8 mouse cellular contexts compared by ENCODE assay signal in the genomic region with DNA sequence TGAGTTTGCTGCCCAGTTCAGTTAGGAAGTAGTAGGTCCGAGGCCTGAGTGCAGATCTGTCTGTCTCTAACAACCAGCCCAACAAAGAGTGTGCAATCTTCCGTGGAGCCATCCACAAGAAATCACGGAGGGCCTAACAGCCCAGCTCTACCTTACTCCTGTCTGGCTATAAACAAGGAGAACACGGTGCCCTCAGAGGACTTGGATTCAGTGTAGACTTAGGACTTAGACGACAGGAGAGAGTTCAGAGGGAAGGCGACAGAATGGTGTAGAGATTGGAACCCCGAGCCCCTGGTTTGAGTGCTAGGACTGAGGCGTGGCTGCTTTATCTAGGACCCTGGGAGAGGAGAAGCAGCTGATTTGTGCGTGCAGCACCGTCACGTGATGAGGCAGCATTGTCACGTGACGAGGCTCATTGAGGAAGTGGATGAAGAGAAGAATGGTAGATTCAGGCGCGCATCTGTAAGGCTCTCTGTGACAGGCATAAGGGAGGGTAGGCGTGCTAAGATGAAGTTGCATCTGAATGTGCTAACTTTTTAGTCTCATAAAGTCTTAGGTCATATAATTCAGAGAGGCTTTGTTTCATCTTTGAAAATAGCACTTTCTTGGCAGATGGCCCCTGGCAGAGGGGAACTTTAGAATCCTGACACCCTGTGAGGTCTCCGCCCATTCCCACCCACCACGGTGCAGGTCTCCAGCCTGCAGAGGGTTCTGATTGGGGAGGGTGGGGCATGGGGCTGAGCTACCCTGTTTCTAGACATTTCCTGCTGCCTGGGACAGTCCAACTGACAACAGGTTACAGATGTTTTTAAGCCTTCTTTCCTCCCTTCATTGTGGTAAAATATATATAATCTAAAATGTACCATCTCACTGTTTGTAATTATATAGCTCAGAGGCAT. TPM values are rescaled to one million over a fixed set of nuclear protein-coding genes. Genes with fewer than 3 reads are reported as not detected.
DNase-seq lines count a peak whose midpoint lies in the region; ATAC-seq lines count a peak whose summit lies in the region.

No protein-coding gene starts in this region.

- DNase-seq in 416B (ENCODE audit: low read depth), result peak; percentile 38
- peak; percentile 35 to 39 for DNase-seq in B cell, adult 2 months
- no peak for DNase-seq in ovary, postnatal 10 days (ENCODE audit: low spot score)
- DNase-seq in cerebellum, adult 18-20 months, result no peak
- no peak for DNase-seq in adrenal gland, adult 18-20 months (ENCODE audit: low spot score in 2 of 2)
- no peak for DNase-seq in neural tube, embryonic 10.5 days (ENCODE audit: extremely low spot score, low spot score)

- peaks cover 59% of the 10 kb centered on the region for H3K36me3 ChIP-seq in megakaryocyte, embryonic 14.5 days (replicated peaks; ENCODE audit: low read length)

- no peaks in the 10 kb centered on the region for H3K9me3 ChIP-seq in megakaryocyte, embryonic 14.5 days

- peak overlapping the region; percentile 65 for H3K4me3 ChIP-seq in megakaryocyte, embryonic 14.5 days (replicated peaks)

- peaks cover 79% of the 10 kb centered on the region for H3K4me1 ChIP-seq in megakaryocyte, embryonic 14.5 days

- H3K27me3 ChIP-seq in megakaryocyte, embryonic 14.5 days (replicated peaks), result no peaks in the 10 kb centered on the region

- peak; percentile 58 for ATAC-seq in erythroblast, adult 5-6 weeks (replicated peaks; ENCODE audit: low FRiP score, poor library complexity, severe bottlenecking)

RNA-seq across cellular contexts. Expression of gene Ano6, which starts 59.1 kb away (rescaled TPM):
- total RNA-seq in erythroblast, adult 5-6 weeks (2015; ENCODE audit: low replicate concordance), result 9.6 and 16.7 TPM in 2 replicates
- total RNA-seq in erythroblast, adult 5-6 weeks (2017; ENCODE audit: low replicate concordance), result 20.5 and 25.9 TPM in 2 replicates
- 2.4 and 10.3 TPM in 2 replicates for polyA plus RNA-seq in megakaryocyte, embryonic 14.5 days (2012; ENCODE audit: insufficient read depth, low replicate concordance)
- total RNA-seq in adrenal gland, adult 18-20 months (2021), result 10 to 100 TPM; 56.5 to 64.2 TPM

Comparison
In these comparisons a context has a peak if more than half of its experiments do, and no peak if none do; other contexts are left out.
1. DNase-seq: peak in 416B (single experiment) and B cell, adult 2 months (2 of 2); none in ovary, postnatal 10 days (single experiment), cerebellum, adult 18-20 months (0 of 2), adrenal gland, adult 18-20 months (0 of 2) and neural tube, embryonic 10.5 days (single experiment).